Mouse (Mus musculus): ENCODE results near the gene Asb12. TPM values are rescaled to one million over a fixed set of nuclear protein-coding genes. Genes with fewer than 3 reads are reported as not detected.

Asb12 gene
- polyA plus RNA-seq, 1 experiment from 2014 or later = not detected

GRCm38 (mm10) chrX:95443390-95443789 lies 114.4 kb downstream of the Asb12 start:
- H3K9ac ChIP-seq = no peak overlapping the region
- no peak for ATAC-seq (ENCODE audit: insufficient number of reproducible peaks, low FRiP score, low TSS enrichment, low read depth)
- 21% methylated on average over 12 of the region's 12 CpGs for WGBS

GRCm38 (mm10) chrX:95442261-95442660 lies 115.5 kb downstream of the Asb12 start:
- H3K4me1 ChIP-seq = 0 out of 2 replicates have a peak, but pooled peaks cover 7% of the 10 kb centered on the region
- no peak for ATAC-seq (ENCODE audit: insufficient number of reproducible peaks, low FRiP score, low TSS enrichment, low read depth)
- no peak overlapping the region for H3K4me3 ChIP-seq (replicated peaks)
- no peaks in the 10 kb centered on the region for H3K36me3 ChIP-seq
- no peak overlapping the region for H3K27ac ChIP-seq (replicated peaks)
- H3K9ac ChIP-seq = no peak overlapping the region
- no peak overlapping the region for H3K4me2 ChIP-seq (replicated peaks)
- H3K9me3 ChIP-seq (replicated peaks) = no peaks in the 10 kb centered on the region
- 36% methylated on average over 1 of the region's 1 CpGs for WGBS
- H3K27me3 ChIP-seq = no peaks in the 10 kb centered on the region

More at GRCm38 (mm10) chrX:95443390-95443789, 114.4 kb downstream of the Asb12 start:
- Histone ChIP-seq H3K4me2 (replicated peaks) (peak overlapping the region; percentile 57), H3K4me1 (0 out of 2 replicates have a peak, but pooled peaks cover 7% of the 10 kb centered on the region), H3K27ac (replicated peaks) (0 out of 2 replicates have a peak overlapping the region, but pooled peaks have one; percentile 86), H3K4me3 (replicated peaks) (peak overlapping the region; percentile 61), H3K36me3 (no peaks in the 10 kb centered on the region), H3K9me3 (replicated peaks) (no peaks in the 10 kb centered on the region), H3K27me3 (no peaks in the 10 kb centered on the region)

- no peaks in the 10 kb centered on the region for H3K9me3 ChIP-seq (replicated peaks)
- H3K9ac ChIP-seq = no peak overlapping the region
- H3K36me3 ChIP-seq = no peaks in the 10 kb centered on the region
- no peaks in the 10 kb centered on the region for H3K27me3 ChIP-seq
- no peak overlapping the region for H3K4me2 ChIP-seq (replicated peaks)
- H3K4me3 ChIP-seq (replicated peaks) = no peak overlapping the region
- 0 out of 2 replicates have a peak, but pooled peaks cover 7% of the 10 kb centered on the region for H3K4me1 ChIP-seq
- ATAC-seq (ENCODE audit: insufficient number of reproducible peaks, low FRiP score, low TSS enrichment, low read depth) = no peak
- no peak overlapping the region for H3K27ac ChIP-seq (replicated peaks)
Measured at GRCm38 (mm10) chrX:95441290-95441689, 116.5 kb downstream of the Asb12 start.

GRCm38 (mm10) chrX:95438491-95438890 lies 119.3 kb downstream of the Asb12 start:
- Histone ChIP-seq H3K27me3 (no peaks in the 10 kb centered on the region), H3K4me1 (0 out of 2 replicates have a peak, but pooled peaks cover 7% of the 10 kb centered on the region), H3K4me2 (replicated peaks) (no peak overlapping the region), H3K36me3 (no peaks in the 10 kb centered on the region), H3K4me3 (replicated peaks) (no peak overlapping the region), H3K9me3 (replicated peaks) (no peaks in the 10 kb centered on the region), H3K27ac (replicated peaks) (no peak overlapping the region), H3K9ac (no peak overlapping the region)
- WGBS = 77% methylated on average over 4 of the region's 4 CpGs
- ATAC-seq (ENCODE audit: insufficient number of reproducible peaks, low FRiP score, low TSS enrichment, low read depth) = no peak

- H3K4me3 ChIP-seq (replicated peaks) = no peak overlapping the region
Measured at GRCm38 (mm10) chrX:95437236-95437635, 120.6 kb downstream of the Asb12 start.

More at GRCm38 (mm10) chrX:95437236-95437635, 120.6 kb downstream of the Asb12 start:
- Histone ChIP-seq H3K36me3 (no peaks in the 10 kb centered on the region), H3K4me1 (0 out of 2 replicates have a peak, but pooled peaks cover 2% of the 10 kb centered on the region), H3K4me2 (replicated peaks) (no peak overlapping the region), H3K27ac (replicated peaks) (no peak overlapping the region), H3K27me3 (no peaks in the 10 kb centered on the region), H3K9me3 (replicated peaks) (no peaks in the 10 kb centered on the region), H3K9ac (no peak overlapping the region)
- WGBS = 86% methylated on average over 1 of the region's 1 CpGs
- ATAC-seq (ENCODE audit: insufficient number of reproducible peaks, low FRiP score, low TSS enrichment, low read depth) = no peak

Other genes with a start within 250 kb of the Asb12 start
- 11.5 and 11.6 TPM in 2 replicates for gene Amer1, start 113.1 kb downstream of the Asb12 start, polyA plus RNA-seq (2015; fragmentation: Nextera tagmentation; extraction: Ambion mirVana)
- not detected in 2 replicates for gene Pfn5, start 117 bp upstream of the Asb12 start, polyA plus RNA-seq (2015; fragmentation: Nextera tagmentation; extraction: Ambion mirVana)
- 17.7 TPM in 2 replicates for gene Zc4h2, start 100.5 kb upstream of the Asb12 start, polyA plus RNA-seq (2015; fragmentation: Nextera tagmentation; extraction: Ambion mirVana)
- gene Zc3h12b, start 153.7 kb upstream of the Asb12 start, polyA plus RNA-seq (2015; fragmentation: Nextera tagmentation; extraction: Ambion mirVana) = 3.1 and 3.4 TPM in 2 replicates